Mouse (Mus musculus): ENCODE results near the gene Got1.
A peak's percentile ranks its signal among the peaks of the same experiment; 100 is the strongest.
"Not testable (repeated sequence)": the region's sequence is repeated elsewhere in the genome, so short reads cannot be mapped to it uniquely, and the experiment has no call there.

Got1 gene

DNA sequence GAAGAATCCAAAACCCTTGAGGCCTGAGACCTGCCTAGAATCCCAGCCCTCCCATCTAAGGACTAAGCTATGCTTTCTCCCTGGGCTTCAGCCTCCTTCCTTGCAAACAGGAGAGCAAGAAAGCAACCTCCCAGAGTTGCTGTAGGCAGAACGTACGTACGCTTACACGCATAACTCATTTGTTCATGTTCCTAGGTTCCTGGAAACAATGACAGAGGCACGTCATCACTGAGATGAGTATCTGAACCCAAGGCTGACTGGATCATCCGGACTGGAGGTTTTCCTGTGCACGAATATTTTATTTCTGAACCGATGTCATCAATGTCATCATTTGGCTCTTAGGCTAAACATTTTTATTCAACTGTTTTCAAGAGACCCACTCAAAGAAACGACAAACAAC lies 2.4 kb downstream of the Got1 start:
- DNase-seq (ENCODE audit: low read depth, low spot score) = peak; percentile 64

DNA sequence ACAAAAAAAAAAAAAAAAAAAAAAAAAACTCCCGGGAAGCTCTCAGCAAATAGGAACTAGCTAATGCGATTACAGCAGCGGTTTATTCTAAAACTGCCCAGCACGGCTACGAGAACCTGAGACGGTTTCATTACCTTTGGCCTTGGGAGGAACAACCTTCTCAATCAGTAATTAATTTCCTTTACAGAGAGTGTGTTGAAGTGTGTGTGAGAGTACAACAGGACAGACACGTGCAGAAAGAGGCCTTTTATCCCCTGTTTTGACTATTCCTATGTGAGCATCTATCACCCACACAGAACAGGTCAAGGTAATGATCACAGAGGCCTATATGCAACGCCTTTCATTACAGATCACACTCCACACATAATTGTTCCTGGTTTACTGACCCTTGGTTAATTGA lies 3.0 kb downstream of the Got1 start:
- no peak for DNase-seq (ENCODE audit: low read depth, low spot score)

DNA sequence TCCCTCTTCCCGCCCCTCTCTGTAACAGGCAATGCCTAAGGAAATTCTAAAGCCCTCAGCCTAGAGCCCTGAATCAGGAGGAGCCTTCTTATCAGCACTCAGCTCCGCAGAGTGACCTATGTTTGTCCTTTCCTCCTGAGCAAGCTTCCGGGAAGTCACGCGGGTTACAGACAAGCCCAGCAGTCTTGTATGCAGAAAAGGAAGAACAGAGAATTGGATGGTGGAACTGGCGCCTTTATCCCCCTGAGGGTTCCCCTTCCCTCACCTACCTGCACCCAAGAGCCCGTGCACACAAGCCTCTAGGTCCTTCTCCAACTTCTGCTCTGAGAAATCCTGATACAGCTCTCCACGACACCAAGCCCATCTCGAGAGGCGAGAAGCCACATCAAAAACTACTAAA lies 4.0 kb downstream of the Got1 start:
- no peak for DNase-seq (ENCODE audit: low read depth, low spot score)

DNA sequence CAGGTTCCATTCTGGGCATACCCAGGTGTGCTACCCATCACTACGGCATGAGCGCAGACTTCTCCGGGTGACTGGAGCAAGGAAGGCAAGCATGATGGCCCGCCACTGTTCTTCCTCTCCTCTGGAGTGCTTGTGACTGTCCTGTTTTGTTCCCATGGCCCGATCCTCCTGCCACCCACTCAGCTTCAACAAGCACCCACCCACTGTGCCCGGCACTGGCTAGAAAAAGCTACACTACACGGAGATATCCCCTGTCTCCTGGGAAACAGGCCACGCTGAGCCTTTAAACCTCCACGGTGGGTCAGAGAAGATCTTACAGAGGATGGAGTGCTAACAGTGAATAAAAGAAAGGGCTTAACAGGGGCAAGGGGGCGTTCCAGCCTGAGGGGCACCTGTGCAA lies 5.2 kb downstream of the Got1 start:
- peak; percentile 69 for DNase-seq (ENCODE audit: low read depth, low spot score)

DNA sequence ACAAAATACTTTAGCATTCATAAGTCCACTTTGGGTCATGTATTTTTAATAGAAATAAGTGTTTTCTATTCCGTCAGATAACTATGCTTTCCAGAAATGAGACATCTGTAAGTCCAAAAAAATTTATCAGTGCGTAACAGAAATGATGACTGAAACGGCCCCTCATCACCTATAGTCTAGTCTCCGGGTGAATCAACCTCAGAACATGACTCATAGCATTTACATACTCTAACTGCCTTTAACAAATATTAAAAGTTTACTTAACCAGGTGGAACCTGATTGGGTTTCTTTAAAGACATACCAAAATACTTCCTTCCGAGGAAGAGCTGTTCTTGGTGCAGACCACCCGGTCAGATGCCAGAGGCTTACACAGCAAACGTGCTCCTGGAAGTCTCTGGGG lies 6.1 kb downstream of the Got1 start:
- no peak for DNase-seq (ENCODE audit: low read depth, low spot score)

DNA sequence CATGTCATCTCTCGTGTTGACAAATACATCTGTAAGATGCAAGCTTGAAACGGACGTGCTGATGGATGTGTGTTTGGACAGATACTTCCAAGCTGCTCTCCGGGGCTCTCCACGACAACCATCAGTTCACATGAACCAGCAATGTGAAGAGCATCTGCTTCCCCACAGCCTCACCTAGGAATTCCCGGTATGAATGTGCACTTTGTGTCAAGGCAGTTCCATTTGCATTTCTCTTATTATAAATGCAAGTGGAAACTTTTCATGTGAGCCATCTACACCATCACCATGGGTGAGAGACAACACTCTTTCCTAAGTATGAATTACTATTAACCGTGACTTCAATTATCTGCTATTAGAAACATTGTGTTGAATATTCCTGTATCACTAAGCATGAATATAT lies 6.6 kb downstream of the Got1 start:
- DNase-seq (ENCODE audit: low read depth, low spot score) = no peak

DNA sequence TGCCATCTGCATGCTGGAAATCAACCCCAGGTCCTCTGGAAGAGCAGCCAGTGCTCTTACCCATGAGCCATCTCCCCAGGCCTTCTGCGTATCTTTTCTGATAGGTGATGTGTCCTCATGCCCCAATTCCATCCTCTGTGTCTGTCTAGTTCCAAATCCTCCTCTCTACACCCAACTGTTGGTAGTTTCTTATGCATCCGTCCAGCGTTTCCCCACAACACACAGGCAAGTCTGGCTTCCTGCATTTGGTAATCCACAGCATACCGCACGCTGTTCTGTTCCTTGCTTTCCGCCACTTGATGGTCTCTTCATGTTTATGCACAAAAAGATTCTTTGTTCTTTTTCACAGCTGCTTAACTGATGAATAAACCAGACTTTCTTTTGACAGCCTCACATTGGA lies 7.1 kb downstream of the Got1 start:
- DNase-seq (ENCODE audit: low read depth, low spot score) = no peak

DNA sequence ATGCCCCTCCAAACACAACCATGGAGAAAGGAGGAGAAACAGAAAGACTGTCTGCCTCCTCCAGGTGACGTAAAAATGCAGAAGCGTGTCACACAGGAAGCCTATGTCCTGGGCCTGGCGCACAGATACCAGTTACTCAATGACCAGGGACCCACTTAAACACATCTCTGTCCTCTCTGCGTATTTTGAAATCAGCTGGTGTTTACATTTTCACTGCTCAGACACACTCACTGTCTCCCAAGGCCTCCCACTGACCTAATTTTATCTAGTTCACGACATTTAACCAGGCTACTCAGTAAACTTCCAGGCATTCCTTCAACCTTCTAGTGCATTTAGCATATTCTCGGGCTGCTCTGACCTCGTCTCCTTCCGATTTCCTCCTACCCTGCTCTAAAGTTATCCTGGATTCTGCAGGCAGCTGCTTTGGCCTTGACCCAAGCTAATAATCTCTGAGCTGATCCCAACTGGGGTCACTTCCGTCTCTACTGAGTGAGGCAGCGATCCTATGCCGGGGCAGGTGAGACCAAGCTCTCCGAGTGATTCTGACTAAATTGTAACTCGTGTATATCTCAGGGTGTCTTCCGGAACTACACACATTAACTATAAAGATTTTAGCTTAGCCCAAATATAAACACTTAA lies 7.9 kb downstream of the Got1 start:
- no peak for DNase-seq (ENCODE audit: low read depth, low spot score)

DNA sequence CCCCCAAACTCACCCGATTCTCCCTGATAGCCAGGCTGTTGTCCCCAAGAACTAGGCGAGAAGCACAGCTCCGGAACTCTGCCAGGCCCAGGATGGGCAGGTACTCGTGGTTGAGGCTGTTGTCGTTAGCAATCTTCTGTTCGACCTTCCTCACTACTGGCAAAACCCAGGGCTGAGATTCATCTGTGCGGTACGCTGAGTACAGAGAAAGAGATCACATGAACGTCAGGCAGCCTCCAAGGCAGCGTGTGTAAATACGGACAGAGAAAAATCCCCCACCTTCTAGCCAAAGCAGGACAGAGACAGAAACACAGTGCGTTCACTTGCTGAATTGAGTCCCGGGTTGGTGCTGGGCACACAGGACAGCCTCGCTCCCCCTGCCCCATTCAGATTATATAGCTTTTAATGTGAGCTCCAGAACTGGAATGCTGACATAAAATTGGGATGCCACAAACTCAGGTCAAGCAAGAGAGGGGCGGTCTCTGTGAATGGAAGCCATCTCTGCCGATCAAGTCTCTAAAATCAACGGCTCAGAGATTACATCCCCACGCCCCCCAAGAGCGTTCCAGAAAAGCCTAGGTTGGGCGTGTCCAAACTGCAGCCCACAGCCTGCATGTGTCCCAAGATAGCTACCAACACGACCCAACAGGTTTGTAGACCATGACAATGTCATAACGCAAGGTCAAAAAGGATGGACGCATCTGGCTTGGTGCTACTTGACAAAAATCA lies 8.6 kb downstream of the Got1 start:
- no peak for DNase-seq (ENCODE audit: low read depth, low spot score)

DNA sequence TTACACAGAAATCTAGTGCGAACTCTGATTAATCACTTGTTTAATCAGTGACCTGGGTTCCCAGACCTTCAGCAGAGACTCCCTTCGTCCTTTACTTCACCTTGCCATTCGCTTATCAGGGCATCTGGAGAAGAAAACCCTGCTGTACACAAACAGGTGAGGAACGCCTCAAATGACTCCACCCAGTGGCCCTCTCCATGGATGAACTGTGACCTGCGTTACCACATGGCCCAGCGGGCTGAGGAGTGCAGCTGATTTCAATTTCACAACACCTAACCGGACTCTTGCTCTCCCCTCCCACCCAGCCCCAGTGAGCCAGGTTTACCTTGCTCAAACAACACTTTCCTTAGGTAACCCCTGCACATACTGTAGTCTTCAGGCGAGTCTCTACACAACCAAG lies 10.5 kb downstream of the Got1 start:
- DNase-seq (ENCODE audit: low read depth, low spot score) = no peak

DNA sequence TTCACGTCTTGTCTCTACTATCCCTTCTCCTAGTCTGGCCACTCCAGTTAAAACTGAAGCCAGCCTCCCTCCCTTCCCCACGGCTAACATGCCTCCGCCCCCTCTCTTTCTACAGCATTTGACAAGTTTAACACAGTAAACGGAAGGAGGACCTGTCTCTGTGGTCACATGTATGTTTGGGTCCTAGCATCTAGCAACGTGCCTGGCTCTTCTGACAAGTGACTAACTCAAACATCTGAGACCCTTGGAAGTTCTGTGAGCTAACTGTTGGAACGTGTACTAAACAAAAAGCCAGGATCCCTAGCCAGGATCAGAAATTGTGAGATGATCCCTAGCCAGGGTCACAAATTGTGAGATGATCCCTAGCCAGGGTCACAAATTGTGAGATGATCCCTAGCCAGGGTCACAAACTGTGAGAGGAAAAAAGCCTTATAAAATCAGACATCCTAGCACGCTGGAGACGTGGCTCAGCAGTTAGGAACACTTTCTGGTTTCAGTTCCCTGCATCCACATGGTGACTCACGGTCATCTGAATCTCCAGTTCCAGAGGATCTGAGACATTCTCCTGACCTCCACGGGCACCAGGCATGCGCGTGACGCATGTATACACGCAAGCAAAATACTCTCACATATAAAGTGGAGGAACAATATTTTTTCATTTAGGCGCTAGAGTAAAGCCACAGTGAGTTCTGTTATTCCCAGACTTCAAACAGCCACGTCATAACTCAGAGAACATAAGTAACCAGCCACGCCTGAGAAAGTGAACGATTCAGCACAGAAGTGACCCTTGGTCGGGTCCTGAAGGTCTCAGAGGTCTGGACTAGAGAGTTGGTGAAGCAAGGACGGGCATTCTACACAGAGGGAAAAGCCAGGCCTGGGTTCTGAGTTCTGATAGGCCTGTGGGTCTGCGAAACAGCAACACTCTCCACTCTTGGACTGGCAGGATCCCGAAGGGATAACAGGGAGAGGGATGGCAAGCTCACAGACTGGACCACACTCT lies 12.5 kb downstream of the Got1 start:
- peak; percentile 54 for DNase-seq (ENCODE audit: low read depth, low spot score)

DNA sequence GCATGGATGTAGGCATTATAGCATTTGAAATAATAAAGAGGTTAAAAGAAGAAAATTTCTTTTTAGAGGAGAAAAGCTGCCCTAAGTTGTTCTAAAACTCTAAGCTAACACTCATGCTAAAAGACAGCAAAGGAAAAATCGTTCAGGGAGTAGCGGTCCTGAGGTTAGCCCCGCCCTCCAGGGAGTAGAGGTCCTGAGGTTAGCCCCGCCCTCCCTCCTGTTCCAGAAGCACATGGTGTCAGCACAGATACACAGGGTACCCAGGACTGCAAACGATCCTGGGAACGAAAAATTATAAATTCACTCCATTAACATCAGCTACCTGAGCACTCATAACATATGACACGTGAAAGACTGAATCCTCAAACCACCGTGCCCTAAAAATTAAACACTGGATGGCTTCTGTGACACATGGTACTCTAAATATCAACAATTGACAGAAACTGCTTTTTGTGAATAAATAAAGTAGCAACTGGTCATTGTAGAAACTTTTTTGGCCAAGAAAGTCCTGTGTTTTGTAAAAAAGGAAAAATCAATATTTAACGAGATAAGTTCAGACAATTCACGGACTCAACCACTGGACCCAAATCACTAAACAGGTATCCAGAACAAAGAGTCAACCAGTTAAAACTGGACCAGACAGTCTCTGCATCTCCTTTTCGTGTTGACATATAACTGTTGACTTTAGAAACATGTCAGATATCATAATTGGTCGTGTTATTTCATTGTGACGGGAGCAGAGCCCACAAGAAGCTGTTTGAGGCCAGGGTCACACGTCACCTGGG lies 13.8 kb downstream of the Got1 start:
- DNase-seq (ENCODE audit: low read depth, low spot score) = no peak

DNA sequence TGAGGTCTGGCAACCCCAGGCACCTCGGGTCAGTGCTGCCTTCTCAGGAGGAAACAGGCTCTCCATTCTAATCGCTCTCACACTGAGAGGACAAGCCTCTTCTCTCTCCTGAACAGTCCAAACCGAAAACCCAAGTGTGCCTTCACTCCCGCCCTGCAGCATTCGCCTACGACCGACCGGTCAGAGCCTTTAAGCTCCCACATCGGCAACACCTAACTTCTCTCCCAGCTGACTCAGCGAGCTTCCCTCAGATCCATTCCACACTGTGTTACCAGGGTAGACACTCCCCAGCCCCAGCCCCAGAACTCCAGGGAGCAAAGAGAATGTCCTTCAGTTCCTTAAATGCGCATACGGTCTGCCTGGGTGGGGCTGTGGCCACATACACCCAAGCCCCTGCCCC lies 19.0 kb downstream of the Got1 start:
- no peak for DNase-seq (ENCODE audit: low read depth, low spot score)

DNA sequence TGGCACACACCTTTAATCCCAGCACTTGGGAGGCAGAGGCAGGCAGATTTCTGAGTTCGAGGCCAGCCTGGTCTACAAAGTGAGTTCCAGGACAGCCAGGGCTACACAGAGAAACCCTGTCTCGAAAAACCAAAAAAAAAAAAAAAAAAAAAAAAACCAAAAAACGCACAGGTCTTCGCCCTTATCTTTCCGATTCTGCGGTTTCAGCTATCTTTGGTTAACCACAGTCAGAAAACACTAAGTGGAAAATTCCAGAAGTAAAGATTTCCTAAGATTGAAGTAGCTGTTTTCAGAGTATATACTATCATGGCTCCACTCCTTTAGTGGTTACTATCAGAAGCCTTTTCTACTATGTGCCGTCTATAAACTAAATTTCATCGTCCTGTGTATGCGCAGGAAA lies 20.8 kb downstream of the Got1 start:
- DNase-seq (ENCODE audit: low read depth, low spot score) = not testable (repeated sequence)

DNA sequence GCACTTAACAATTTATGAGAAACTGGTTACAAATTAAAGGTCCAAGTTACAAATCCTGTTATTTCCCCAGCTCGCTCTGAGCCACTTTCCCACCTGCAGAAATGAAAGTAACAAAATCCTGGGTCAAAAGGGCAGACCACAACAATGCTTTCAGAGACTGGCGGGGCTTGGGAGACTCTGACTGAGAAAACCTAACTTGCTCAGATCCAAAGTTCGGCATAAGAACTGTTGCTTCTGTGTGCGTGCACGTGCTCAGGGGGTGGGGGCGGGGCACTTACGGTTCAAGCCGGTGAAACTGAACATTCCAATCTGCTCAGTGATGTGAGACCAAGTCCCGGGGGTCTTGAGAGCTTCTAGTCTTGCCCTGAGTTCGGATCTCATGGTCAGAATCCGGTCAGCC lies 21.8 kb downstream of the Got1 start:
- no peak for DNase-seq (ENCODE audit: low read depth, low spot score)

DNA sequence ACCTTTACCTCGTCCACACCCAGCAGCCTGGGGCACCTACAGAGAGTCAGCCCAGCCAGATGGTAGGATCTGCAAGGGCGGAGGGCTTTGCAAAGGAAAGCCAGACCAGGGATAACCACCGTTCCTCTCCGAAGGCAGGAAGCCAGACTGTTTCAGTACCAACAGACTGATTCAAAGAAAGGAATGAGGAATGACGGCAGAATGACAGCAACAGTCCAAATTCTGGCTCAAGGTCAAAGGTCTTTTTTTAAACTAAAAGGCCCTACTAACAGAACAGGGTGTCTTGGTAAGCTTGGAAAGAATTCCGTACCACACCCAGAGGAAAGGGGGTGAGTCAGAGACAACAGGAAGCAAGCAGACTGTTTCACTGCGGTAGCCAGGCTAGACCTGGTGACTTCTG lies 25.5 kb downstream of the Got1 start:
- DNase-seq (ENCODE audit: low read depth, low spot score) = no peak

DNA sequence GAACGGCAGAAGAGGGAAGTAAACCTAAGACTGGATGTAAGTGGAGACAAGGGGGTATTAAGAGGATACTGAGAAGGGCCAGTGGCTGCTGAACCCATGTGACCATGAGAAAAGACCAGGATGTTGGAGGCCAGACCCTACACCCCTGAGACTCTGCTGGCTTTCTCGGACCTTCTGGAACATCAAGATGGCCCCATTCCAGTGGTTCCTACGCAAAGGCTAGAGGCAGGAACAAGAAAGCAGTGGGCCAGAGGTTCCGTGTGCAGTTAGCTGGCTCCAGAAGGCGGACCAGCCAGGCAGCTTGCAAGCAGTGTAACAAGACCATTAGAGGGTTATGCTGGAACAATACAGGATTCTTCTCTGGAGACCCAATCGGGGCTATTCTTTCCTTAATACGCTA lies 27.0 kb downstream of the Got1 start:
- DNase-seq (ENCODE audit: low read depth, low spot score) = no peak

DNA sequence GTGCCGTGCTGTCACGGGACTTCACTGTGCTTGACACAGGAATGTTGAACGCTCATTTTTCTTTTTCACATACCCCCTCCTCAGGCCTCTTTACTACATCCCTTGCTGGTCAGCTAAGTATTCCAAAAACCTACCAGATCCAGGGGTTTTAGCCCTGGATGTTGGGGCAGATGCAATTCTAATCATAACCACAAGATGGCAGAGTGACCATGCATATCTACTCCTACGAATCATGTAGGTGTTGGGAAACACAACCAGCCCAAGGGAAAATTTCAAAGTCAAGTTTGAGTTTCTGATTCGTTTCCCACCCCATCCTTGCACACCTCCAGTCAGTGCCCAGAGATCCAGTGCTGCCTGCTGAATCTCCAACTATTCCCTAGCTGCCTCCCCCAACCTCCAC lies 28.6 kb downstream of the Got1 start:
- DNase-seq (ENCODE audit: low read depth, low spot score) = peak; percentile 83

DNA sequence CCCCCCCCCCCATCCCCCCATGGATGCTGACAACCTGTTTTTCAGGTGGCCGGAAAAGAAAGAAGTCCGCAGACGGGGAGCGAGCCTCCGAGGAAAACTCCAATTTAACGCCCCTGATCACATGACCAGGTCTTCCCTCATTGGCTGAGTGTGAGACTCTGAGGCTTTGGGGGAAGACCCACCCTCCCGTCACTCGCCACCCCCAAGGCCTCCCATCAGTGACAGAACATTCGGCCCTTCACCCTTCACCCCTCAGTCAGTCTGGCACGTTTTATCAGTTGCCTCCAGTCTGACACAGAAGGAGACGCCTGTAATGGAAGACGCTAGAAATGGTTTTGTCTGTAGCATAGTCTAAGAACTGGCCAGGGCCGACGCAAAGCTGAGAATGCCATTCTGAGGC lies 29.5 kb downstream of the Got1 start:
- no peak for DNase-seq (ENCODE audit: low read depth, low spot score)

DNA sequence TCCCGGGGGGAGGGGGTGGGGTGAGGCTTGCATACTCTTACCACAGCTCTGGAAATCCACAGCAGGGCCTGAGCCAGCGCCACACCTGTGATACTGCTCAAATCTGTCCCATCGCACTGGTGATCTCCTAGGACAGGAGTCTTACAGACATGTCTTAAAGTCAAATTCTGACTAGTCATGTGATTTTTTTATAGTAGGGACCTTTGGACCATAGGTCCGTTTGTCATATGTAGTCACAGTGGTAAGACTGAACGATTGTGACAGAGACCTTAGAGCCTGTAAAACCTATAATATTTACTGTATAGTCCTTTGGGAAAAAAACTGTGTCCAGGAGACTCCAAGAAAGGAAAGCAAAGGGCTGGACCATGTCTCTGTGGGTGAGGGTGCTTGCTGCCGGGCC lies 30.5 kb downstream of the Got1 start:
- no peak for DNase-seq (ENCODE audit: low read depth, low spot score)

DNA sequence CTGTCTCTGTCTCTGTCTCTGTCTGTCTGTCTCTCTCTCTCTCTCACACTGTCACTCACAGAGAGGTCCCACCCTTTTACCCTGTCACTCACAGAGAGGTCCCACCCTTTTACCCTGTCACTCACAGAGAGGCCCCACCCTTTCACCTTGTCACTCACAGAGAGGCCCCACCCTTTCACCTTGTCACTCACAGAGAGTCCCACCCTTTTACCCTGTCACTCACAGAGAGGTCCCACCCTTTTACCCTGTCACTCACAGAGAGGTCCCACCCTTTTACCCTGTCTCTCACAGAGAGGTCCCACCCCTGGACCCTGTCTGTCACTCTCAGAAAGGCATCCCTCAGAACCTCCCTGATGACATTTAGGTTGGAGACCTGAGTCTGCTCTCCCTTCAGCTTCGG lies 31.1 kb downstream of the Got1 start:
- DNase-seq (ENCODE audit: low read depth, low spot score) = not testable (repeated sequence)

DNA sequence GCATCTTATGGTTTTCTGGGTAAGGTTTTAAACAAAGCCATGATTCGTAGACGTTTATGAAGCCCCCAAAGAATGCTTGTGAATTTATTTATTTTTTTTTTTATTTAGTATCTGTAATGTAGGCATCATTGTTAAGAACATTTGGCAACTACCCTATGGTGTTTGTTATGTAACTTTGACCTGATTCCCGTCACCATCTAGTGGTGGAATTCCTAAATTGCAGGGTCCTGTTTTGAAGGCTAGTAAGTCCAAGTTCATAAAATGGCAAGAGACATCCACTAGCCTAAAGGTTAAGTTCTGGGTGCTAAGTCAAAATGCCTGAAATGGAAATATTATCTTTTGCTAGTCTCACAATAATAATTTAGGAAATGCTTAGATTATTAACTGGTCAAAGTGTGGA lies 37.0 kb downstream of the Got1 start:
- peak; percentile 88 for DNase-seq (ENCODE audit: low read depth, low spot score)
